Mouse (Mus musculus) testis, adult 2 months (tissue): ENCODE measurements around the gene Kmt2c. TPM values are rescaled to one million over a fixed set of nuclear protein-coding genes. Genes with fewer than 3 reads are reported as not detected.

Experiments
- H3K27ac ChIP-seq: fragments of 200-500 bp; 2 replicates; pipeline ENCODE4 v1.5.1; 2012; ENCODE audit warnings: low read depth, low read length; ENCODE audit not compliant: control insufficient read depth, insufficient read depth
- H3K27me3 ChIP-seq: fragments of 200-500 bp; 2 replicates; pipeline ENCODE4 v1.6.1; 2012; ENCODE audit warnings: mild to moderate bottlenecking, low read length, moderate library complexity; ENCODE audit not compliant: control insufficient read depth, insufficient read depth
- H3K36me3 ChIP-seq: fragments of 200-500 bp; 2 replicates; pipeline ENCODE4 v1.6.1; 2012; ENCODE audit warnings: mild to moderate bottlenecking, low read length; ENCODE audit not compliant: control insufficient read depth, insufficient read depth
- H3K4me1 ChIP-seq: fragments of 200-500 bp; 2 replicates; pipeline ENCODE4 v1.6.1; 2012; ENCODE audit warnings: low read length; ENCODE audit not compliant: control insufficient read depth, insufficient read depth
- H3K4me3 ChIP-seq: fragments of 200-500 bp; 2 replicates; pipeline ENCODE4 v1.5.1; 2012; ENCODE audit warnings: low read depth, mild to moderate bottlenecking, low read length, moderate library complexity, mixed read lengths; ENCODE audit not compliant: control insufficient read depth
- CTCF ChIP-seq: fragments of 200-500 bp; IDR thresholded peaks from 2 replicates; pipeline ENCODE4 v1.5.1; 2012; ENCODE audit warnings: low read depth, mild to moderate bottlenecking, inconsistent platforms, low read length, moderate library complexity; ENCODE audit not compliant: control insufficient read depth, insufficient read depth, insufficient replicate concordance
- POLR2A ChIP-seq: fragments of 200-500 bp; IDR thresholded peaks from 2 replicates; pipeline ENCODE4 v1.6.1; 2012; ENCODE audit warnings: low read depth, mild to moderate bottlenecking, inconsistent platforms, low read length, moderate library complexity; ENCODE audit not compliant: control insufficient read depth
- polyA plus RNA-seq: library from polyadenylated mRNA; depleted of rRNA; stranded (reverse); fragments of >200 nt; gene quantifications from 2 replicates; pipeline ENCODE4 v1.2.3, GENCODE M21; 2012

Kmt2c gene
- polyA plus RNA-seq, 1 experiment = 7.7 TPM

- no peak overlapping the region for H3K27ac ChIP-seq
- H3K4me3 ChIP-seq = no peak overlapping the region
- TF ChIP-seq CTCF (no peak), POLR2A (no peak)
- no peaks in the 10 kb centered on the region for H3K36me3 ChIP-seq
- no peaks in the 10 kb centered on the region for H3K4me1 ChIP-seq
- H3K27me3 ChIP-seq = no peaks in the 10 kb centered on the region
Measured at GRCm38 (mm10) chr5:25436081-25436480, 62.5 kb downstream of the Kmt2c start.

GRCm38 (mm10) chr5:25422576-25422975 is 76.0 kb downstream of the Kmt2c start:
- Histone ChIP-seq H3K27ac (no peak overlapping the region), H3K4me3 (no peak overlapping the region), H3K27me3 (no peaks in the 10 kb centered on the region), H3K36me3 (no peaks in the 10 kb centered on the region), H3K4me1 (no peaks in the 10 kb centered on the region)
- no peak for TF ChIP-seq CTCF
- TF ChIP-seq POLR2A = no peak

- Histone ChIP-seq H3K4me3 (no peak overlapping the region), H3K27ac (no peak overlapping the region), H3K4me1 (no peaks in the 10 kb centered on the region), H3K36me3 (no peaks in the 10 kb centered on the region), H3K27me3 (no peaks in the 10 kb centered on the region)
- TF ChIP-seq POLR2A (no peak), CTCF (no peak)
Measured at GRCm38 (mm10) chr5:25420601-25421000, 78.0 kb downstream of the Kmt2c start.

DNA sequence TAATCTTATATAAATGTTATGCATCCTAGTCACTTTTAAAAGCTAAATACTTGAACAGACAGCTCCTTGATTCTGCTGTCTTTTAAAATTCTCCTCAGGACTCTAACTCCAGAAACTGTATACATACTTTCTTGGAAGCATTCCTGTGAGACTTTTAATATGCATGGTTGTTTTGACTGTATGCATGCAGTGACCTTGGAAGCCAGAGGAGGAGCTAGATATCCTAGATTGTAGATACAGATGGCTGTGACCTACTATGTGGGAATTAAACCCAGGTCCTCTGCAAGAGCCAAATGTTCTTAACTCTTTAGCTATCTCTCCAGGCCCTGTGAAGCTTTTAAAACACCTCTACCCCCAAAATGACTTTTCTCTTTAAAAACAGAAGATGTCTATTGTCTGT is 83.2 kb downstream of the Kmt2c start:
- H3K4me1 ChIP-seq = no peaks in the 10 kb centered on the region; the same call in 1 of the 2 replicates
- no peak overlapping the region for H3K4me3 ChIP-seq
- no peak for TF ChIP-seq POLR2A
- TF ChIP-seq CTCF = no peak
- no peak overlapping the region for H3K27ac ChIP-seq
- no peaks in the 10 kb centered on the region for H3K27me3 ChIP-seq
- no peaks in the 10 kb centered on the region for H3K36me3 ChIP-seq

DNA sequence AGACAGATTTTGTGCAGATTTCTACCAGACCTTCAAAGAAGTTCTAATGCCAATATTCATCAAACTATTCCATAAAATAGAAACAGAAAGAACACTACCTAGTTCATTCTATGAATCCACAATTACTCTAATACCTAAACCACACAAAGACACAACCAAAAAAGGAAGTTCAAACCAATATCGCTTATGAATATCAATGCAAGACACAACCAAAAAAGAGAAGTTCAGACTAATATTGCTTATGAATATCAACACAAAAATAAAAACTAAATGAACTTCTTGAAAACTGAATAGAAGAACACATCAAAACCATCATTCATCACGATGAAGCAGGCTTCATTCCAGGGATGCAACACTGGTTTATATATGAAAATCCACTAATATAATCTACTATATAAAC is 101.9 kb downstream of the Kmt2c start:
- Histone ChIP-seq H3K27me3 (no peaks in the 10 kb centered on the region), H3K36me3 (no peaks in the 10 kb centered on the region)
- TF ChIP-seq POLR2A = no peak
- TF ChIP-seq CTCF = no peak

GRCm38 (mm10) chr5:25392655-25393054 is 105.9 kb downstream of the Kmt2c start:
- no peak for TF ChIP-seq POLR2A
- TF ChIP-seq CTCF = no peak
- Histone ChIP-seq H3K27ac (no peak overlapping the region), H3K36me3 (no peaks in the 10 kb centered on the region), H3K4me1 (peaks cover 5% of the 10 kb centered on the region), H3K27me3 (no peaks in the 10 kb centered on the region), H3K4me3 (no peak overlapping the region)

More for the DNA sequence above, 101.9 kb downstream of the Kmt2c start:
- H3K4me1 ChIP-seq = no peaks in the 10 kb centered on the region
- H3K27ac ChIP-seq = no peak overlapping the region
- H3K4me3 ChIP-seq = no peak overlapping the region

- no peaks in the 10 kb centered on the region for H3K36me3 ChIP-seq
Measured at GRCm38 (mm10) chr5:25383581-25383980, 115.0 kb downstream of the Kmt2c start.

DNA sequence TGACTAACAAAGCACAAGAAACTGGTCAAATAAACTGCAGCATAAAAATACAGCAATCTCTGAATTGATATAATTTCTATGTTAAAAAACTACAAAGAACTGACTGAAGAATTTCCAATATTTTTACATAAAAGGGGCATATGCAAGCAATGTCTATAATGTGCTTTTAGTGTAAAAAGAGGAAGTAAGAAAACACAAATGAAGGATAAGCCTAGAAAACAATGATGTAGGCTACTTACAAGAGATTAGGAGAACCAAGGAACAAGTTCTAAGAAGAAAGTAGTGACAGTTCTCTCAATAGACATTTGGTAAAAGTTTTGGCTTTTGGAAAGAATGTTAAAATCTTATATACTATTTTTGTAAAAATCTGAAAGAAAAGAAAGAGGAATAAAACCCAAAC is 119.4 kb downstream of the Kmt2c start:
- Histone ChIP-seq H3K36me3 (no peaks in the 10 kb centered on the region), H3K27me3 (no peaks in the 10 kb centered on the region), H3K27ac (no peak overlapping the region), H3K4me3 (no peak overlapping the region), H3K4me1 (no peaks in the 10 kb centered on the region; the same call in 1 of the 2 replicates)
- TF ChIP-seq POLR2A = no peak
- TF ChIP-seq CTCF = no peak

More at GRCm38 (mm10) chr5:25383581-25383980, 115.0 kb downstream of the Kmt2c start:
- Histone ChIP-seq H3K4me1 (no peaks in the 10 kb centered on the region; the same call in 1 of the 2 replicates), H3K27me3 (no peaks in the 10 kb centered on the region), H3K27ac (no peak overlapping the region), H3K4me3 (no peak overlapping the region)
- no peak for TF ChIP-seq POLR2A
- no peak for TF ChIP-seq CTCF

- H3K27ac ChIP-seq = no peak overlapping the region
- H3K4me3 ChIP-seq = no peak overlapping the region
- no peaks in the 10 kb centered on the region for H3K36me3 ChIP-seq
- H3K27me3 ChIP-seq = no peaks in the 10 kb centered on the region
- TF ChIP-seq CTCF (no peak), POLR2A (no peak)
- H3K4me1 ChIP-seq = no peaks in the 10 kb centered on the region
Measured at GRCm38 (mm10) chr5:25368420-25368819, 130.2 kb downstream of the Kmt2c start.
